Mouse (Mus musculus): ENCODE data around the gene Ttc3. TPM values are rescaled to one million over a fixed set of nuclear protein-coding genes. Genes with fewer than 3 reads are reported as not detected.

The Ttc3 gene
- polyA plus RNA-seq (2014; fragmentation: Nextera tagmentation; extraction: Ambion mirVana) = 229 and 266 TPM in 2 replicates

DNA sequence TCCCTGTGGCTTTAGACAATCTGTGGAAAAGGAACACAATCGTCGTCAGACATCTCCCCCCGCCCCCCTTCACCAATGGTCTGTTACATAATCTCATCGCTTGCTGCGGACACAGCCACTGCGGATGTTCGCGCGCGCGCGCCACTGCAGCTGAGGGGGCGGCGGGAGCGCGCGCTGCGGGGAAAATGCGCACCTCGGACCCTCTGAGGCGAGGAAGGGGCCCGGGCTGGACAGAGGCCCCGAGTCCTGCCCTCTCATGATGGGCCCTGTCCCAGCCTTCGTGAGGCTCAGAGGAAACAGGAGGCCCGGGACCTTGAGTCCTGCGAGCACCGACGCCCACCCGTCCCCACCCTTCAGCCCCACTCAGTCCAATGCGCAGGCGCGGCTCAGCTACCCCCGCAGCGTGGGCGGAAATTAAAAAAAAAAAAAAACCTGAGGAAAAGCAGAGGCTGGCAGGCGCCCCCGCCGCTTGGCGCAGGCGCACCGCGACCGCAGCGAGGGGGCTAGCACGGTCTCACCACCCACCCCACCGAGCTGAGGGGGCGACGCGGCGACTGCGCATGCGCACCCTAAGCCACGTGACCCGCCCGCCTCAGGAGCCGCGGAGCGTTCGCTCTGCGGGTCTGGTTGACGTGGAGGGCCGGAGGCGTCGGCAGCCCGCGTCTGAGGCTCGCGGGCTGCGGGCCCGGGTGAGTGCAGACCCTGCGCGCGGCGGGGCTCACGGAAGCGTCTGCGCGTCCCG lies at the start of gene Ttc3:
Ttc3 (plus strand) TSS at position 446 of the 742 bp plus-strand sequence.
- Histone ChIP-seq H3K27me3 (replicated peaks; ENCODE audit: control insufficient read depth, insufficient read depth, low read length) (no peaks in the 10 kb centered on the region), H3K4me1 (replicated peaks; ENCODE audit: control insufficient read depth, insufficient read depth, low read length) (peaks cover 24% of the 10 kb centered on the region), H3K36me3 (ENCODE audit: control insufficient read depth, insufficient read depth, low read length) (no peaks in the 10 kb centered on the region), H3K27ac (ENCODE audit: low read depth) (peak within 1 kb of the TSS; percentile 97), H3K4me3 (ENCODE audit: low read depth, low read length) (peak within 1 kb of the TSS; percentile 67), H3K9ac (ENCODE audit: low read length) (peak within 1 kb of the TSS; percentile 74), H3K9me3 (ENCODE audit: control insufficient read depth, low read length) (no peaks in the 10 kb centered on the region), H3K4me2 (ENCODE audit: low read length) (peak within 1 kb of the TSS; percentile 65)
- under 1% methylated on average over 78 of the region's 79 CpGs for WGBS
- peak; percentile 84 for ATAC-seq (replicated peaks; ENCODE audit: low FRiP score, low TSS enrichment, low read depth)
- peak; percentile 93 for DNase-seq (ENCODE audit: low spot score)

DNA sequence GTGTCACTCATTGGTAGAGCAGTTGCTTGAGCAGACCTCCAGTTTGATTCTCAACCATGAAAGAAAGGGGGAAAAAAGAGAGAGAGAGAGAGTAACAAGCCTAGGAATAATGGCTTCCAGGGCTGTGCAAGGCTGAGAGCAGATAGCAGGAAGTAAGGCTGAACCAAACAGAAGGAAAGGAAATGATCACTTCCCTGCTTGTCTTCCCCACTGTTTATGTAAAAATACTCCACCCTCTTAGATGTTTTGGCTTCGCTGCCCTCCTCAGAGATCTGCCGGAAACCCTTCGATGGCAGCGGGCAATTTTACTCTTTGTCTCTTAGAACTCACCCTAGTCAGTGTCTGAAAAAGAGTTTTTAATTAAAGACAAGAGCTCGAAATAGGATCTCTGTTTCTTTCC lies 46.7 kb upstream of the Ttc3 start:
- Histone ChIP-seq H3K4me2 (ENCODE audit: low read length) (no peak overlapping the region), H3K9me3 (ENCODE audit: control insufficient read depth, low read length) (no peaks in the 10 kb centered on the region), H3K36me3 (ENCODE audit: control insufficient read depth, insufficient read depth, low read length) (no peaks in the 10 kb centered on the region), H3K27me3 (replicated peaks; ENCODE audit: control insufficient read depth, insufficient read depth, low read length) (peaks cover 14% of the 10 kb centered on the region), H3K4me3 (ENCODE audit: low read depth, low read length) (no peak overlapping the region), H3K9ac (ENCODE audit: low read length) (no peak overlapping the region), H3K4me1 (replicated peaks; ENCODE audit: control insufficient read depth, insufficient read depth, low read length) (peaks cover 4% of the 10 kb centered on the region; the same call in 1 of the 2 replicates), H3K27ac (ENCODE audit: low read depth) (no peak overlapping the region)
- 64% methylated on average over 5 of the region's 5 CpGs for WGBS
- ATAC-seq (replicated peaks; ENCODE audit: low FRiP score, low TSS enrichment, low read depth) (no peak), DNase-seq (ENCODE audit: low spot score) (no peak)

DNA sequence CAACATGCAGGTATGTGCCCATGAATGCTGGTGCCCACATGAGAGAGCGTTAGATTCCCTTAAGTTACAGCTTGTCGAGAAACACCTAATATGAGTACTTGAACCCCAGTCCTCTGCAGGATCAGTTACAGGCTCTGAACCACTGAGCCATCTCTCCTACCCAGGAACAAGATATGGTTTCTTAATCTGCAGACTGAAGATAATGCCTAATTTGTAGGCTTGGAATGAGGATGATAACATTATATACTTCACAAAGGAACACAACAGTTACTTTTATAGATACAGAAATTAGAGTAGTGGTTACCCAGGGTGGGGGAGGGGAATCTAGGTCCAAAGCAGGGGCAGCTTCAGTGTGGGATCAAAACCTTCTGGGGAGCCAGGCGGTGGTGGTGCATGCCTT lies 44.4 kb upstream of the Ttc3 start:
- no peak overlapping the region for H3K4me3 ChIP-seq (ENCODE audit: low read depth, low read length)
- no peak for ATAC-seq (replicated peaks; ENCODE audit: low FRiP score, low TSS enrichment, low read depth)
- H3K4me2 ChIP-seq (ENCODE audit: low read length) = no peak overlapping the region
- no peak overlapping the region for H3K9ac ChIP-seq (ENCODE audit: low read length)
- peaks cover 7% of the 10 kb centered on the region; the same call in 1 of the 2 replicates for H3K4me1 ChIP-seq (replicated peaks; ENCODE audit: control insufficient read depth, insufficient read depth, low read length)
- no peak overlapping the region for H3K27ac ChIP-seq (ENCODE audit: low read depth)
- H3K36me3 ChIP-seq (ENCODE audit: control insufficient read depth, insufficient read depth, low read length) = no peaks in the 10 kb centered on the region
- H3K9me3 ChIP-seq (ENCODE audit: control insufficient read depth, low read length) = no peaks in the 10 kb centered on the region
- H3K27me3 ChIP-seq (replicated peaks; ENCODE audit: control insufficient read depth, insufficient read depth, low read length) = peaks cover 24% of the 10 kb centered on the region
- 85% methylated on average over 3 of the region's 3 CpGs for WGBS
- no peak for DNase-seq (ENCODE audit: low spot score)

DNA sequence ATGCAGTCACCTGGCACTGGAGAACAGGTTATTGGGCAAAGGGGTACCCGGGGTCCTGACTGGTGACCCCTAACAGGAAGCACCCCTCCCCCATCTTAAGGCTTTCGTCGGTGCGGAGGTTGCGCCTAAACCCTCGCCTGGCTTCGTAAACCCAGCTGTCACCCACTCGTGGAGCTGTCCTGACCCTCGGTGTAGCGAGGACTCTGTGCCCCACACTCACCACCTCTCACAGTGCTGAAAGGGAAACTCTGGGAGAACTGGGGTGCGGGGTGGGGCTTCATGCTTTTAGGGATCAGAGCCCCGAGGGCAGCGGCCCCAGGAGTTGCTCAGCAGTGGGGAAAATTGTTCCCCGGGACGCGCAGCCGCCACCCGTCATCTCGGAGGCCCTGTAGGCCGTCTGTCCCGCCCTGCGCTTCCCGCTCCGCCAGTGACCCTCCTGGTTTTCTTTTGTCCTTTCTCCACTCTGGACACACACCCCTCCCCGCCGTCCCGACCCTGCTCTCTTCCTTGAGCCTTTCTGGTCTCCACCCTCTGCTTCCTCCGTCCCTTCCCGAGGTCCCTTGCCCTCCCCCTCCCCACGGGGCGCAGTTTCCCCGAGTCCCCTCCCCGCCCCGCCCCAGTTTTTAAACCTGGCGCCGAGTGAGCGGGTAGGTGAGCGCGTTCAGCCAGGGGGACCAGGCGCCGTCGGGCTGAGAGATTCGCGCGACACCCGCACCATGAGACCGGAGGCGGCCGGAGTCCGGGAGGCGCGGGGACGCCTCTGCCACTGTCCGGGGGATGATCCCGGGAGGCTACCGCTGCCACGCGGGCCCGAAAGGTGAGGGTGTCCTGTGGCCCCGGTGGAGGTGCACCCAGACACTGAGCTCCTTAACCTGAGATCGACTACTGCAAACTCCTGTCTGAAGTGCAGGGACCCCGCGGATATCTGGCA lies 42.4 kb upstream of the Ttc3 start, which contains the start of gene Ripply3:
Ripply3 (plus strand) TSS at position 640 of the 931 bp plus-strand sequence.
- 2% methylated on average over 63 of the region's 63 CpGs for WGBS
- DNase-seq (ENCODE audit: low spot score) = peak; percentile 82
- Histone ChIP-seq H3K27me3 (replicated peaks; ENCODE audit: control insufficient read depth, insufficient read depth, low read length) (peaks cover 24% of the 10 kb centered on the region), H3K9ac (ENCODE audit: low read length) (peak within 1 kb of the TSS; percentile 41), H3K4me3 (ENCODE audit: low read depth, low read length) (peak within 1 kb of the TSS; percentile 44), H3K4me2 (ENCODE audit: low read length) (peak within 1 kb of the TSS; percentile 63), H3K27ac (ENCODE audit: low read depth) (no peak within 1 kb of the TSS), H3K4me1 (replicated peaks; ENCODE audit: control insufficient read depth, insufficient read depth, low read length) (peaks cover 7% of the 10 kb centered on the region; the same call in 1 of the 2 replicates), H3K9me3 (ENCODE audit: control insufficient read depth, low read length) (no peaks in the 10 kb centered on the region), H3K36me3 (ENCODE audit: control insufficient read depth, insufficient read depth, low read length) (no peaks in the 10 kb centered on the region)
- peak; percentile 64 for ATAC-seq (replicated peaks; ENCODE audit: low FRiP score, low TSS enrichment, low read depth)

DNA sequence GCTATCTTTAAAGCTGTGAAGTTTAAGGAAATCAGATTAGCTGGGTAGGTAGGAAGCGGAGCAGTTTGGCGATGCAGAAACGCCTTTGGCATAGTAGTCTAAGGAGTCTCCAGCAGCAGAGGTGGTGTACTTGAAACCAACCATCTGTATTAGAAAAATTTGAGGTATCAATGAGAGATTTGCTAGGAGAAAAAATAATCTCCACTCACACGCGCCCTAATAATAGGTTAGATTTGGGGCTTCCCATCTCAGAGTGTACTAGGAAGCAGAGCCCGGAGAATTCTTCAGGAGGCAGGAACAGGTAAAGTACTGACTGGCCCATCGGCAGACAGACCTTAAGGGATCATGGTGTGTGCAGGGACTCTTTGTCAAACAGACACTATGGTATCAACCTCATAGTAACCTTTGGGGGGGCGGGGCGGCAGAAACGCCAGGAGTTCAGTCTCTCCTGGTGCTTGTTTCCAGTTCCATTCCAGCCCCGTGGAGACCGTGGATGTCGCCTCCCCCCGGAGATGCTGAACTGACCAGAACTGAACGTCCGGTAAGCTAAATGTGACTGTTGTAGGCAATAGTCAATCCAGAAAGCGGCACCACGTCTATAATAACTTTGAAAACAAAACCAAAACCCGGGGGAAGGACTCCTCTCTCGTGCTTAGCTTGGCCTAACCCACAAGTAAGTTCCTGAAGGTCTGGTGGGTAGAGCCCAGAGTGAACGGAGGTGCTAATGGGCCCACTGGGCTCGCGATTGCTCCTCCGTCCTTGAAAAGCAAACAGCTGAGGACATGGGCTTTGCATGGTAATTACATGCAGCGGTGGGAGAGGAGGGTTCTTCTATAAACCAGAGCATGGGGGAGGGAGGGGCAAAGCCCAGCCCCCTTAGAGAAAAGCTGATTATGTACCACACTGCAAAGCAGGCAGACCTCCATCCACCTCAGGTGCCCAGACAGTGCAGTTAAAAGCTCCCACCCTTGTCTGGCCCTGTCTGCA lies 41.2 kb upstream of the Ttc3 start:
- H3K9me3 ChIP-seq (ENCODE audit: control insufficient read depth, low read length) = no peaks in the 10 kb centered on the region
- no peak overlapping the region for H3K27ac ChIP-seq (ENCODE audit: low read depth)
- ATAC-seq (replicated peaks; ENCODE audit: low FRiP score, low TSS enrichment, low read depth) = no peak
- peak overlapping the region; percentile 44 for H3K4me3 ChIP-seq (ENCODE audit: low read depth, low read length)
- peak; percentile 64 for DNase-seq (ENCODE audit: low spot score)
- H3K4me2 ChIP-seq (ENCODE audit: low read length) = peak overlapping the region; percentile 63
- no peaks in the 10 kb centered on the region for H3K36me3 ChIP-seq (ENCODE audit: control insufficient read depth, insufficient read depth, low read length)
- WGBS = 12% methylated on average over 25 of the region's 25 CpGs
- peaks cover 7% of the 10 kb centered on the region; the same call in 1 of the 2 replicates for H3K4me1 ChIP-seq (replicated peaks; ENCODE audit: control insufficient read depth, insufficient read depth, low read length)
- H3K27me3 ChIP-seq (replicated peaks; ENCODE audit: control insufficient read depth, insufficient read depth, low read length) = peaks cover 24% of the 10 kb centered on the region
- H3K9ac ChIP-seq (ENCODE audit: low read length) = no peak overlapping the region; the same call in 1 of the 2 replicates

DNA sequence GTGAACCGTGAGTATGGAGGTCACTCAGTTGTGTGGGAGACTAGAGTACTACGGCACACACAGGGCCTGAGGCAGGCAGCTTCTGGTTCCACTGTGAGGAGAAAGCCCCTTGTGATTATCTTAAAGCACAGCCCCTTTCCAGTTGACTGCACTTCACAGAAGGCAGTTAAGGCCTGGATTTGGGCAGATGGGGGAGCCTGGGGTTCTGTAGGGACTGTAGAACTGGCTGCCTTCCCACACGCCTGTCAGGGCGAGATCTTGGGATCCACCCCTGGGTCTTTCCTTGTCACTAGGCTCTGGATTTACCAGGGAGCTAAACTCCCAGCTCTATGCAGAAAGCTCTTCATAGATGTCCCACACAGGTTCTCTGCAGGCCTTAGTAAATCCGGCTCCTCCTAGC lies 40.0 kb upstream of the Ttc3 start:
- Histone ChIP-seq H3K4me2 (ENCODE audit: low read length) (no peak overlapping the region), H3K4me1 (replicated peaks; ENCODE audit: control insufficient read depth, insufficient read depth, low read length) (peaks cover 7% of the 10 kb centered on the region; the same call in 1 of the 2 replicates), H3K36me3 (ENCODE audit: control insufficient read depth, insufficient read depth, low read length) (no peaks in the 10 kb centered on the region), H3K27ac (ENCODE audit: low read depth) (no peak overlapping the region), H3K27me3 (replicated peaks; ENCODE audit: control insufficient read depth, insufficient read depth, low read length) (peaks cover 24% of the 10 kb centered on the region), H3K9ac (ENCODE audit: low read length) (no peak overlapping the region), H3K9me3 (ENCODE audit: control insufficient read depth, low read length) (no peaks in the 10 kb centered on the region), H3K4me3 (ENCODE audit: low read depth, low read length) (no peak overlapping the region)
- ATAC-seq (replicated peaks; ENCODE audit: low FRiP score, low TSS enrichment, low read depth) (no peak), DNase-seq (ENCODE audit: low spot score) (no peak)
- WGBS = 87% methylated on average over 5 of the region's 5 CpGs

DNA sequence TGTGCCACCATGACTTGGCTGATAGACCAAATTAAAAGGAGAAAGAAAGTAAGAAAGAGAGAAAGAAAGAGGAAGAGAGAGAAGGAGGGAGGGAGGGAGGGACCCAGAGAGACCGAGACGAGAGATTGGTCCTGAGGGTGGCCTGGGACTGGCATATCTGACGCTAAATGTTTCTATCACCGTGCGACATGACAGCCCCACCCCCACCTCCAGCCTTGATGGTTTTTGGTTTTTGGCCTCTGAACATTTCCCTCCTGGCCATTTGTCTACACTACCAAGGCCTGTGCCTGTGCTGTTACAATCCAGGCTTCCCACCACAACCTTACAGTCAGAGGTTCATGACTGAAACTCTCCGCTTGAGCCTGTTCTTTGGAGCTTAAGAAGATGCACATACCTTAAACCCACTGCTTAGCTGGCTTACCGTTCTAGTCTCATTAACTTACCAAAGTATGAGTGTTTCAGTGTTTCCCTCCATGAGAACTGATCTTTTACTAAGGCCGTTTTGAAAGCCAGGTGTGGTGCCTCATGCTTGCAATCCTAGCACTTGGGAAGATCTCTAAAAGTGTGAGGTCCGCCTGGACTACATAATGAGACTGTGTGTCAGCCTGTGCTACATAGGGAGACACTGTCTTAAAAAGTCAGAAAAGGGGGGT lies 39.1 kb upstream of the Ttc3 start:
- Histone ChIP-seq H3K9ac (ENCODE audit: low read length) (no peak overlapping the region), H3K4me2 (ENCODE audit: low read length) (no peak overlapping the region), H3K4me3 (ENCODE audit: low read depth, low read length) (no peak overlapping the region), H3K27me3 (replicated peaks; ENCODE audit: control insufficient read depth, insufficient read depth, low read length) (peaks cover 24% of the 10 kb centered on the region), H3K9me3 (ENCODE audit: control insufficient read depth, low read length) (no peaks in the 10 kb centered on the region), H3K27ac (ENCODE audit: low read depth) (no peak overlapping the region), H3K4me1 (replicated peaks; ENCODE audit: control insufficient read depth, insufficient read depth, low read length) (peaks cover 7% of the 10 kb centered on the region; the same call in 1 of the 2 replicates), H3K36me3 (ENCODE audit: control insufficient read depth, insufficient read depth, low read length) (no peaks in the 10 kb centered on the region)
- DNase-seq (ENCODE audit: low spot score) = no peak
- ATAC-seq (replicated peaks; ENCODE audit: low FRiP score, low TSS enrichment, low read depth) = no peak
- 86% methylated on average over 9 of the region's 9 CpGs for WGBS
